Mouse (Mus musculus): Measurements from ENCODE around the gene Cdk15. TPM values are rescaled to one million over a fixed set of nuclear protein-coding genes. Genes with fewer than 3 reads are reported as not detected.

The Cdk15 gene
- polyA plus RNA-seq, 1 experiment from 2014 or later, result not detected

DNA sequence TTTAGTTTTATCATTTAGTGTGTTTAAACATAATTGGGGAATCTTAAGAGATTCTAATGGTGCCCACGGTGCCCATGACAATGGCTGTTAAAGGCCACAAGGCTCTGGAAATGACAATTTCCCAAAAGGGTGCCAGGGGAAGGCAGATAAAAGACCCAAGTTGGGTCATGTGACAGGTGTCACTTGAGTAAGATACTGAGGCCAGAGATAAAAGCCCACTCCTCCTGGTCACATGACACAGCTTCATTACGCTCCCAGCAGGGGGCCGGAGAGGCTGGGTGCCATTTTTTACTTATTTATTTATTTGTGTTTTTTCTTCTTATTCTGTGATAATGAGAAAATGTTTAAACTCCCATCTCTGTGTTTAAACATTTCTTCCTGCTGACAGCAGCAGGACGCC lies 104.8 kb downstream of the Cdk15 start:
- Histone ChIP-seq H3K27me3 (ENCODE audit: insufficient read depth, low read length) (no peaks in the 10 kb centered on the region), H3K4me2 (no peak overlapping the region), H3K9ac (no peak overlapping the region), H3K27ac (ENCODE audit: low read depth) (no peak overlapping the region), H3K4me1 (ENCODE audit: insufficient read depth) (peaks cover 8% of the 10 kb centered on the region; the same call in 1 of the 2 replicates), H3K9me3 (ENCODE audit: low read depth, low read length) (no peaks in the 10 kb centered on the region), H3K4me3 (ENCODE audit: low read depth, low read length) (no peak overlapping the region), H3K36me3 (ENCODE audit: insufficient read depth) (no peaks in the 10 kb centered on the region)
- peak; percentile 41; the same call in 1 of the 2 replicates for TF ChIP-seq CTCF (IDR thresholded peaks at IDR 0.05; ENCODE audit: low read depth)
- 21% methylated on average over 4 of the region's 4 CpGs for WGBS
- ATAC-seq (ENCODE audit: insufficient read depth), result 0 out of 2 replicates have a peak, but pooled peaks have one; percentile 22
- peak; percentile 66 for DNase-seq

DNA sequence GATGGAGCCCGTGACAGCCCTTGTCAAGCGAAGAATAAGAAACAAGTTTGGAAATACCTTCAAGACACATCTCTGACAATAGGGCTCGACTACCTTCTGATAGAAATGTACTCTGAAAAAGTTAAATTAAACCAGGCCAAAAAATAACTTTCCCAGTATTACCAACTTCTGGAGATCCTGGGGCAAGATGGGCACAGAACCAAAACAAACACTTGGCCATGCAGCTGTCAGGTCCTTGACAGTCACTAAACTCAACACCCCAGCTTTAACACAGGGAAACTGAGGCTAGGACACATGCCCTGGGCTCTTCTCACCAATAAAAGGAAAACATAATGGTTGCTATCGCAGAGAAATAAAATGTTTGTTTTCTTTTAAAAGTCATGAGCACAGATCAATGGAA lies 105.3 kb downstream of the Cdk15 start:
- H3K27ac ChIP-seq (ENCODE audit: low read depth), result no peak overlapping the region
- ATAC-seq (ENCODE audit: insufficient read depth), result no peak
- TF ChIP-seq CTCF (IDR thresholded peaks at IDR 0.05; ENCODE audit: low read depth), result no peak
- peaks cover 8% of the 10 kb centered on the region for H3K4me1 ChIP-seq (ENCODE audit: insufficient read depth)
- no peak overlapping the region for H3K9ac ChIP-seq
- no peak overlapping the region for H3K4me2 ChIP-seq
- H3K4me3 ChIP-seq (ENCODE audit: low read depth, low read length), result no peak overlapping the region
- WGBS, result 40% methylated on average over 4 of the region's 4 CpGs
- no peaks in the 10 kb centered on the region for H3K36me3 ChIP-seq (ENCODE audit: insufficient read depth)
- DNase-seq, result no peak
- no peaks in the 10 kb centered on the region for H3K9me3 ChIP-seq (ENCODE audit: low read depth, low read length)
- H3K27me3 ChIP-seq (ENCODE audit: insufficient read depth, low read length), result no peaks in the 10 kb centered on the region

DNA sequence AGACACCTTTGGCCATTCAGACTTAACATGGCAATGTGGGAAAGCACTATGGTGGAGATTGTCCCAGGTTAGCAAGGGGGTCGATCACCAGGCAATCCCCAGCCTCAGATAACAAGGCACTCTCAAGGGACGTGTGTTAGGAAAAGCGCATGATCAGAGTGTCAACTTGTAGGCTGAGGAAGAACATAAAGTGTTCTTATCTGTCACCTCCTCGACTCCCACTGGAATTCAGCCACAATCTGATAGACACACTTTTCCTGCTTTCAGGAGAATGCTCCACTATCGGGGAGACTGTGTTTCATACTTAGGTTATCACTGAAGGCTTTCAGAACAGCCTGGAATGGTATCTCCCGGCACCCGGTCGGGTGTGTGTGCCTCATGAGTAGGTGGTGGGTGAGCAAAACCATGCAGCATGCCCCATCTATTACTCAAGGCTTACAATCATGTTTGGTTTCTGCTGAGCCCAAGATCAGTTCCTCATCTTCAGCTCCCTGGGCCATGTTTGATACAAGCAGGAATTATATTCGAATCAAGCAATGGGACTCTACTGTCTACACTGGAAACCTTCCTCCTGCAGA lies 107.8 kb downstream of the Cdk15 start:
- H3K9ac ChIP-seq, result no peak overlapping the region
- DNase-seq, result peak; percentile 29
- TF ChIP-seq CTCF (IDR thresholded peaks at IDR 0.05; ENCODE audit: low read depth), result no peak
- H3K4me1 ChIP-seq (ENCODE audit: insufficient read depth), result peaks cover 27% of the 10 kb centered on the region
- H3K36me3 ChIP-seq (ENCODE audit: insufficient read depth), result no peaks in the 10 kb centered on the region
- no peak for ATAC-seq (ENCODE audit: insufficient read depth)
- H3K9me3 ChIP-seq (ENCODE audit: low read depth, low read length), result no peaks in the 10 kb centered on the region
- no peak overlapping the region for H3K4me3 ChIP-seq (ENCODE audit: low read depth, low read length)
- no peak overlapping the region for H3K4me2 ChIP-seq
- H3K27me3 ChIP-seq (ENCODE audit: insufficient read depth, low read length), result no peaks in the 10 kb centered on the region
- 25% methylated on average over 9 of the region's 9 CpGs for WGBS
- H3K27ac ChIP-seq (ENCODE audit: low read depth), result no peak overlapping the region

DNA sequence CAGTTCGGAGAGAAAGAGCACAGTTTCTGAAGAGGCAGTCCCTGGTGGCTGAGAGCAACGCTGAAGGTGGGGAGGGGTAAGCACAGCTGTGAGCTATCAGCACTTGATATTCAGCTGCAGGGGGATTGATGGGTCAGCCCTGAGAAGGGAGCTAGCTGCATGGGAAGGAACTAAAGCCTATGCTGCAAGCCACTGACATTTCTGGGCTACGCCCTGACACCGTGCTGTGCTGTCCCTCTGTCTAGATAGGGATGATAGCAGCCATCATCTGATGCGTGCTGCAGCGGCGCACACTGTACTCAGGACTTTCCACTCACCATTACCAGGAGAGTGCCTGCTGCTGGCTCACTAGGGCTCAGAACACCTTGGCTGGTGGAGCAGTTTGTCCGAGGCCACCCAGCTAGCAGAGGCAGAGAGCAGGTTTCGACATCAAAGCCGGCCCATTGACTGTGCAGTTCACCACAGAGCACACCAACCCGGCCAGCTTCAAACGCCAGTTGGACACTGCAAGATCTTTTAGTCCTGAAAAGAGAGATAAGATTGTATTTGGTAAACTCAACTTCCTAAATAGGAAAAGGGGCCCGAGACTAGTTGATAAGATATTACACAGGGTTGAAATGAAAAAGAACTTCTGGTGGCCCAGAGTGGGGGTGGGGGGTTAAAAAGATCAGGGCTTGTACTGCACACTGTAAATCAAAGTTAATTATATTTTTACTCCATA lies 111.4 kb downstream of the Cdk15 start:
- no peak overlapping the region for H3K9ac ChIP-seq
- H3K36me3 ChIP-seq (ENCODE audit: insufficient read depth), result no peaks in the 10 kb centered on the region
- no peak for TF ChIP-seq CTCF (IDR thresholded peaks at IDR 0.05; ENCODE audit: low read depth)
- H3K27me3 ChIP-seq (ENCODE audit: insufficient read depth, low read length), result no peaks in the 10 kb centered on the region
- H3K4me1 ChIP-seq (ENCODE audit: insufficient read depth), result peaks cover 24% of the 10 kb centered on the region
- H3K4me3 ChIP-seq (ENCODE audit: low read depth, low read length), result no peak overlapping the region; the same call in 1 of the 2 replicates
- peak; percentile 70 for DNase-seq
- H3K4me2 ChIP-seq, result peak overlapping the region; percentile 43
- 2% methylated on average over 13 of the region's 13 CpGs for WGBS
- H3K9me3 ChIP-seq (ENCODE audit: low read depth, low read length), result no peaks in the 10 kb centered on the region
- peak overlapping the region; percentile 74; the same call in 1 of the 2 replicates for H3K27ac ChIP-seq (ENCODE audit: low read depth)
- ATAC-seq (ENCODE audit: insufficient read depth), result peak; percentile 69

DNA sequence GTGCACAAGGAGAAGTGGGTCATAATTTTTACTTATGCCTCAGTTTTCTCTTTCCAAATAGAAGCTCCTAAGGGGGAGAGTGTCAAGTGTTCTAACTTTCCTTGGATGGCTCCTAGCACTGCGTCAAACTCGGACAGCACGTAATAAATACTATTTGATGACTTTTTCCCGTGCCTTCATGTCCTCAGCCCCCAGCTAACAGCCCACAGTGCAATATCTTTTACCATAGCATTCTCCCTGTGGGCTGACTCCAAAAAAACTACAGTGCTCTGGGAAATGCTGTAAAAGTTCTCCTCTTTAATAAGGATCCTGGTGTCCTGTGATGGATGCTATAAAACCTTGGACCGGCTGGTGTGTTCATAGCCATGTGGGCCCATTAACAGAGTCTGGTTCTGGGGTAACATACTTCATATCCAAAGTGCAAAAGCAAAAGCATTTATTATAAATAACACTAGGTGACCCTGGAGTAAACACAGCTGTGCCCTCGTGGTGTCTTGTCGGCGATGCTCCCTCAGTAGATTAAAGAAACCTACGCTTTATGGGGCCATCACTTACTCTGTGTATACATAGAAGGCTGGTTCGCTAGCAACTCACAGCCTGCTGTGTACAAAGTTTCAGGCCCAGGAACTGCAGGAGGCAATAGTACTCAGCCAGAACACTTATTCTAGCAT lies 112.1 kb downstream of the Cdk15 start:
- no peak overlapping the region for H3K9ac ChIP-seq
- WGBS, result 11% methylated on average over 10 of the region's 10 CpGs
- H3K27ac ChIP-seq (ENCODE audit: low read depth), result peak overlapping the region; percentile 74; the same call in 1 of the 2 replicates
- peaks cover 24% of the 10 kb centered on the region for H3K4me1 ChIP-seq (ENCODE audit: insufficient read depth)
- no peak for TF ChIP-seq CTCF (IDR thresholded peaks at IDR 0.05; ENCODE audit: low read depth)
- peak; percentile 86 for ATAC-seq (ENCODE audit: insufficient read depth)
- DNase-seq, result peak; percentile 93
- no peak overlapping the region for H3K4me3 ChIP-seq (ENCODE audit: low read depth, low read length)
- peak overlapping the region; percentile 43 for H3K4me2 ChIP-seq
- no peaks in the 10 kb centered on the region for H3K36me3 ChIP-seq (ENCODE audit: insufficient read depth)
- no peaks in the 10 kb centered on the region for H3K9me3 ChIP-seq (ENCODE audit: low read depth, low read length)
- no peaks in the 10 kb centered on the region for H3K27me3 ChIP-seq (ENCODE audit: insufficient read depth, low read length)

DNA sequence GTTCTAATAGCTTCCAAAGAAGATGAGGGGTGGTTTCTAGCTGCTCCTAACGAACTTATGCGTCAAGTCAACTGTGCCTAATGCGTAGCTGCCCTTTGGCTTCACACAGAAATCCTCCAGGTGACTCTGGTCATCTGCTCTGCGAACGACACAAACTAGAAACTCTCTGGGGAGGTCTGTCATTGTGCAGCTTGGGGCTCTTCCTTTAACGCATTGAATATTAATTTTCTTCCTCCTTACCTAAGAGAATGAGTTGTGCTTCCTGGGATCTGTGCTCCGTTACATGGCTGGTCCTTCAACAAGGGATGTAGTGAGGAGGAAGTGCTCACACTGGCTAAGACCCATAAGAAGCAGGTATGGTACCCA lies 112.6 kb downstream of the Cdk15 start:
- Histone ChIP-seq H3K4me1 (ENCODE audit: insufficient read depth) (peaks cover 22% of the 10 kb centered on the region), H3K9ac (no peak overlapping the region), H3K4me3 (ENCODE audit: low read depth, low read length) (no peak overlapping the region), H3K27me3 (ENCODE audit: insufficient read depth, low read length) (no peaks in the 10 kb centered on the region), H3K4me2 (no peak overlapping the region), H3K36me3 (ENCODE audit: insufficient read depth) (no peaks in the 10 kb centered on the region), H3K27ac (ENCODE audit: low read depth) (peak overlapping the region; percentile 2; the same call in 1 of the 2 replicates), H3K9me3 (ENCODE audit: low read depth, low read length) (no peaks in the 10 kb centered on the region)
- ATAC-seq (ENCODE audit: insufficient read depth) (no peak), DNase-seq (no peak)
- 43% methylated on average over 7 of the region's 7 CpGs for WGBS
- no peak for TF ChIP-seq CTCF (IDR thresholded peaks at IDR 0.05; ENCODE audit: low read depth)

DNA sequence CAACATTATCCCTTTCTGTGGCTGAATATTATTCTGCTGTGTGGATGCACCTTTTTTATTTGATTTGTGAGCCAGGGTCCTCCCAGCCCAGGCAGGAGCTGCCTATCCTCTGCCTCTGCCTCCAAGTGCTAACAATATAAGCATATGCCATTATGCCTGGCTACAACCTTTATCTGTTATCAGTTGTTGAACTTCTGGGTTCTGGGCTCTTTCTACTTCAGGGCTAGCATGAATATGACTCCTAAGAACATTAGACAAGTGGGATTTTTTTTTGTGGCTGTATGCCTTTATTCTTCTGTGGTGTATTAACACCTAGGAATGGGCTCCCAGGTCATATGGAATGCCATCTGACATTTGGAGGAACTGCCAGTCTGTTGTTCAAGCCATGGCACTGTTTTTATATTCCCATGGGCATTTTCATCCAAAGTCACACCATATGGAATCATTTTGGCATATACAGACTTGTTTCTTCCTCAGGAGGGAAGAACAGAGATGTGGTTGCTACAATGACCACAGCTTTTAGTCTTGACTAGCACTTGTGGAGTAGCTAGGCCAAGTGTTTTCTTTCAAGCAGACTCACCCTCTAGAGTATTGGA lies 113.7 kb downstream of the Cdk15 start:
- DNase-seq (no peak), ATAC-seq (ENCODE audit: insufficient read depth) (no peak)
- Histone ChIP-seq H3K4me1 (ENCODE audit: insufficient read depth) (peaks cover 19% of the 10 kb centered on the region), H3K27ac (ENCODE audit: low read depth) (no peak overlapping the region), H3K36me3 (ENCODE audit: insufficient read depth) (no peaks in the 10 kb centered on the region), H3K9me3 (ENCODE audit: low read depth, low read length) (no peaks in the 10 kb centered on the region), H3K4me2 (no peak overlapping the region), H3K27me3 (ENCODE audit: insufficient read depth, low read length) (no peaks in the 10 kb centered on the region), H3K9ac (no peak overlapping the region), H3K4me3 (ENCODE audit: low read depth, low read length) (no peak overlapping the region)
- no peak for TF ChIP-seq CTCF (IDR thresholded peaks at IDR 0.05; ENCODE audit: low read depth)
